Mouse (Mus musculus) forebrain, embryonic 14.5 days (tissue): ENCODE results near the gene Bcl11b. TPM values are rescaled to one million over a fixed set of nuclear protein-coding genes. Genes with fewer than 3 reads are reported as not detected.
A peak's percentile ranks its signal among the peaks of the same experiment; 100 is the strongest.

ENCODE experiments used
- ATAC-seq: fragments of 200-750 bp; cut with Nextera tagmentation; 2 replicates; pipeline ENCODE4 v1.8.0; 2017; ENCODE audit warnings: mild to moderate bottlenecking, moderate library complexity
- DNase-seq: peaks from one replicate; pipeline ENCODE4 v3.0.0-alpha.2; 2015; ENCODE audit warnings: low spot score
- H3K27ac ChIP-seq: fragments of 300-500 bp; sonication (generic); 2 replicates; pipeline ENCODE4 v1.5.1; 2014; ENCODE audit warnings: low read depth, mild to moderate bottlenecking, control low read depth, low read length, moderate library complexity
- H3K27me3 ChIP-seq: fragments of 300-500 bp; sonication (generic); replicated peaks from 2 replicates; pipeline ENCODE4 v1.6.1; 2014; ENCODE audit warnings: low read length, control low read depth, mixed read lengths; ENCODE audit not compliant: control insufficient read depth, insufficient read depth
- H3K36me3 ChIP-seq: fragments of 300-500 bp; sonication (generic); 2 replicates; pipeline ENCODE4 v1.6.1; 2014; ENCODE audit warnings: low read length, control low read depth; ENCODE audit not compliant: control insufficient read depth, insufficient read depth
- H3K4me1 ChIP-seq: fragments of 300-500 bp; sonication (generic); 2 replicates; pipeline ENCODE4 v1.6.1; 2014; ENCODE audit warnings: antibody characterized with exemption, low read length, control low read depth; ENCODE audit not compliant: control insufficient read depth, insufficient read depth
- H3K4me2 ChIP-seq: fragments of 300-500 bp; sonication (generic); 2 replicates; pipeline ENCODE4 v1.6.1; 2014; ENCODE audit warnings: mild to moderate bottlenecking, control low read depth, low read length
- H3K4me3 ChIP-seq: fragments of 300-500 bp; sonication (generic); 2 replicates; pipeline ENCODE4 v1.5.1; 2014; ENCODE audit warnings: low read depth, low read length, control low read depth
- H3K9ac ChIP-seq: fragments of 300-500 bp; sonication (generic); 2 replicates; pipeline ENCODE4 v1.6.1; 2014; ENCODE audit warnings: mild to moderate bottlenecking, low read length, control low read depth, moderate library complexity
- H3K9me3 ChIP-seq: fragments of 300-500 bp; sonication (generic); replicated peaks from 2 replicates; pipeline ENCODE4 v1.6.1; 2016; ENCODE audit warnings: low read length, control low read depth, mixed read lengths; ENCODE audit not compliant: control insufficient read depth
- WGBS: fragments of 180-500 bp; shearing (Covaris S2); extraction: QIAGEN DNeasy Blood & Tissue Kit; methylation state at CpG from one replicate; pipeline ENCODE4 v1.1.7; 2014; 5-methylcytosine and 5-hydroxymethylcytosine counted together
- polyA plus RNA-seq: library from polyadenylated mRNA; unstranded; fragments of >200 nt; fragmentation: Nextera tagmentation; extraction: Ambion mirVana; gene quantifications from 2 replicates; pipeline ENCODE4 v1.2.1, GENCODE M21; 2014

The Bcl11b gene
- polyA plus RNA-seq, 1 experiment from 2014 or later = 76.7 TPM

- ATAC-seq (no peak), DNase-seq (no peak)
- no peaks in the 10 kb centered on the region for H3K9me3 ChIP-seq
- H3K4me3 ChIP-seq = no peak overlapping the region
- peak overlapping the region; percentile 73 for H3K4me2 ChIP-seq
- peaks cover 87% of the 10 kb centered on the region for H3K4me1 ChIP-seq
- peak overlapping the region; percentile 67; the same call in 1 of the 2 replicates for H3K9ac ChIP-seq
- H3K27ac ChIP-seq = peak overlapping the region; percentile 83; the same call in 1 of the 2 replicates
- no peaks in the 10 kb centered on the region for H3K27me3 ChIP-seq
- WGBS = 48% methylated on average over 8 of the region's 8 CpGs
- no peaks in the 10 kb centered on the region for H3K36me3 ChIP-seq
Observed at GRCm38 (mm10) chr12:107978736-107979255, 24.6 kb downstream of the Bcl11b start.

- Histone ChIP-seq H3K9ac (peak overlapping the region; percentile 58), H3K4me1 (peaks cover 95% of the 10 kb centered on the region), H3K9me3 (no peaks in the 10 kb centered on the region), H3K27ac (peak overlapping the region; percentile 83), H3K27me3 (no peaks in the 10 kb centered on the region), H3K4me2 (peak overlapping the region; percentile 73), H3K36me3 (no peaks in the 10 kb centered on the region), H3K4me3 (peak overlapping the region; percentile 13)
- 4% methylated on average over 14 of the region's 14 CpGs for WGBS
- DNase-seq (no peak), ATAC-seq (no peak)
Observed at GRCm38 (mm10) chr12:107978063-107978462, 25.3 kb downstream of the Bcl11b start.

- Histone ChIP-seq H3K4me1 (peaks cover 99% of the 10 kb centered on the region), H3K9me3 (no peaks in the 10 kb centered on the region), H3K27ac (peak overlapping the region; percentile 83), H3K9ac (peak overlapping the region; percentile 58), H3K4me2 (peak overlapping the region; percentile 73), H3K36me3 (no peaks in the 10 kb centered on the region), H3K4me3 (peak overlapping the region; percentile 13), H3K27me3 (no peaks in the 10 kb centered on the region)
- WGBS = 5% methylated on average over 9 of the region's 9 CpGs
- ATAC-seq (0 out of 2 replicates have a peak, but pooled peaks have one; percentile 25), DNase-seq (peak; percentile 67)
Observed at GRCm38 (mm10) chr12:107977534-107977933, 25.9 kb downstream of the Bcl11b start.

DNA sequence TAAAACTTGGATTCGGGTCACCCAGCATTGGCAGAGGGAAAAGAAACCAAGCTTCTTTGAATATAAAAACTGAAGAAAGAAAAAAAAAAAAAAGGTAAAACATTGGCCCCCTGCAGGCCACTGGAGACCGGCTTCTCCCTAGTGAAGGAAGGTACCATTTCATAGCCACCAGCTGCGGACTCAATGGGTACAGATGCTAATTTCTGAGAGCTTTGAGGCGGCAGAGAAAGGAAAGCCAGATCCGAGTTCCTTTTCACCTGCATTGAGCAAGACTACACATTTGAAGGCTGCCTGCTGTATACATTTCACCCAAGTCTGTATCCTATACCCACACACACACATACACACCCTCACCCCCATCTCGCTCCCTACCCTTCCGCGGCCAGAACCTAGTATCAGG is 26.3 kb downstream of the Bcl11b start:
- H3K4me1 ChIP-seq = peaks cover 99% of the 10 kb centered on the region
- H3K9ac ChIP-seq = peak overlapping the region; percentile 58
- peak overlapping the region; percentile 8 for H3K4me3 ChIP-seq
- DNase-seq (no peak), ATAC-seq (no peak)
- H3K27me3 ChIP-seq = no peaks in the 10 kb centered on the region
- H3K36me3 ChIP-seq = no peaks in the 10 kb centered on the region
- peak overlapping the region; percentile 83 for H3K27ac ChIP-seq
- H3K9me3 ChIP-seq = no peaks in the 10 kb centered on the region
- WGBS = 21% methylated on average over 8 of the region's 8 CpGs
- peak overlapping the region; percentile 73 for H3K4me2 ChIP-seq

DNA sequence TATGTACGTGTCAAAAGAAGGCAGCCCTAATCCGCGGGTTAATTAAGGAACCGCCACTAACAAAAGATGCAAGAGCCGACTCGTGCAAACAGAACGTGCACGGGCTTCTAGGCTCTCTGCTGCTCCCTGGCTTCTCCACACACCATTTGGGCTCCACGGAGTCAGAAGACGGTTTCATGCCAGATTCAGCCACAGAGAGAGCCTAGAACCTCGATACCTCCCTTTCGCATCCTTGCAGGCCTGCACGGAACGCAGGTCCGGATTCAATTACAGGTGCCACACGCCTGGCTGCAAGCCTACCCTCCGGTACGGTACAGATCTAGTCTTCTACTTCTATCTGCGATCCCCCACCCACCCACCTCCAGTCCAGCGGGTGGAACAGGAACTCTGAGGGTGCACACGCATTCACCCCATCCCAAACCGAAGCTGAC is 26.8 kb downstream of the Bcl11b start:
- Histone ChIP-seq H3K4me1 (peaks cover 99% of the 10 kb centered on the region), H3K36me3 (no peaks in the 10 kb centered on the region), H3K4me3 (peak overlapping the region; percentile 15), H3K4me2 (peak overlapping the region; percentile 73), H3K9me3 (no peaks in the 10 kb centered on the region), H3K9ac (peak overlapping the region; percentile 58), H3K27me3 (no peaks in the 10 kb centered on the region), H3K27ac (peak overlapping the region; percentile 83)
- 7% methylated on average over 22 of the region's 22 CpGs for WGBS
- peak; percentile 79 for DNase-seq
- ATAC-seq = no peak

DNA sequence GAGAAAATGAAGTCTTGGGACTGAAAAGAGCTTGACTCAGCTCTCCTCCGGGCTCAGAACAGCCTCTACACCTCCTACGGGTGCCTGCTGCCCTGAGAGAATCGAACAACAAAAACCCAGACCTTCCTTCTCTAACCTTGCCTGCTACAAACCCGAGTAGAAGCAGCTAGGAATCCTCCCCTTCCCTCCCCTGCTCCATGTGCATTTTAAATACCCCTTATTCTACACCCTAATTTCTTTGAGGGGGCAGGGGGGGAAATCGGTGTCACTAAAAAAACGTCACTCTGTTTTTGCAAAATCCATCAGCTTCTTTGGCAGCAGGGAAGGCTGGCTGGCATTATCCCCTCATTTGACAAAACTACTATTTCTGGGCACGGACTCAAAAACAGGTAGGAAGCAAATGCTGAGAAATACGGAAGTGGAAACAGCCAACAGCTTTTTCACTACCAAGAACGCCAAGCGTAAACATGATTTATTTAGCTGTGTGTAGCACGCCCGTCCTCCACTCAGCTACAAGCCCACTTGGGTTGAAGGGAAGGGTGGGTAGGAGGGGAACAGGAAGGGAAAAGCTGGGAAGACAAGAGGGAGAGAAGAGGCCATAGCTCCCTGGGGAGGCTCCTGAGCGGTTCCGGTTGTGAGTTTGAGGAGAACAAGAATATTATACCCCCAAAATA is 27.4 kb downstream of the Bcl11b start:
- Histone ChIP-seq H3K4me1 (peaks cover 99% of the 10 kb centered on the region), H3K4me3 (peak overlapping the region; percentile 15), H3K9me3 (no peaks in the 10 kb centered on the region), H3K36me3 (no peaks in the 10 kb centered on the region), H3K27me3 (no peaks in the 10 kb centered on the region), H3K27ac (peak overlapping the region; percentile 83), H3K9ac (peak overlapping the region; percentile 58), H3K4me2 (peak overlapping the region; percentile 73)
- 4% methylated on average over 14 of the region's 14 CpGs for WGBS
- ATAC-seq = peak; percentile 38; the same call in 1 of the 2 replicates
- DNase-seq = peak; percentile 76

GRCm38 (mm10) chr12:107975479-107975896 is 27.9 kb downstream of the Bcl11b start:
- DNase-seq = no peak
- 39% methylated on average over 10 of the region's 10 CpGs for WGBS

DNA sequence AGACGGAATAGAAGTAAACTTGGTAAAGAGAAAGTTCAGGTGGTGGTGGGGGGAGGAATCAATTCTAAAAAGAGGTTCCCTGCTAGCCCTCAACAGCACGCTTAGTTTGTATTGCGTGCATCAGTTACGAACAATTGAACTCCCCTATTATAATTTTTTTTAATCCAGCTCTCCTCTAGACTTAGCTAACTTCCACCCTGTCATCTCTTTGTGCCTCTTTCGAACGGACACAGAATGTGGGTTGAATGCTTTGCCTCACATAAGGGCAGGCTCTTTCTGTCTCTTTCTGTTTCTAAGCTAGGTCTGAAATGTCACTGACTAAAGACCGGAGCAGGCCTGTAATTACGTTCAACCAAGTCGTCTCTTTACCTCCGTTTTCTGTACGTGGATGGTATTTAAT is 28.9 kb downstream of the Bcl11b start:
- no peak for DNase-seq
- peaks cover 93% of the 10 kb centered on the region for H3K4me1 ChIP-seq
- H3K27me3 ChIP-seq = no peaks in the 10 kb centered on the region
- 16% methylated on average over 11 of the region's 11 CpGs for WGBS
- H3K9me3 ChIP-seq = no peaks in the 10 kb centered on the region
- no peak overlapping the region for H3K4me3 ChIP-seq
- peak overlapping the region; percentile 31 for H3K4me2 ChIP-seq
- H3K9ac ChIP-seq = peak overlapping the region; percentile 51
- H3K27ac ChIP-seq = peak overlapping the region; percentile 29; the same call in 1 of the 2 replicates
- no peaks in the 10 kb centered on the region for H3K36me3 ChIP-seq
- ATAC-seq = no peak

More at GRCm38 (mm10) chr12:107975479-107975896, 27.9 kb downstream of the Bcl11b start:
- Histone ChIP-seq H3K27me3 (no peaks in the 10 kb centered on the region), H3K27ac (peak overlapping the region; percentile 83), H3K4me1 (peaks cover 97% of the 10 kb centered on the region), H3K4me3 (no peak overlapping the region), H3K9me3 (no peaks in the 10 kb centered on the region), H3K36me3 (no peaks in the 10 kb centered on the region), H3K9ac (peak overlapping the region; percentile 58), H3K4me2 (peak overlapping the region; percentile 73)
- no peak for ATAC-seq
